Mouse (Mus musculus): ENCODE data around the gene Mpped2. TPM values are rescaled to one million over a fixed set of nuclear protein-coding genes. Genes with fewer than 3 reads are reported as not detected.

Gene Mpped2
- polyA plus RNA-seq, 1 experiment = not detected

GRCm38 (mm10) chr2:106866303-106866702 is 173.2 kb downstream of the Mpped2 start:
- no peak for TF ChIP-seq GATA1 (IDR thresholded peaks at IDR 0.05; ENCODE audit: low read length)

GRCm38 (mm10) chr2:106870886-106871285 is 177.8 kb downstream of the Mpped2 start:
- TF ChIP-seq GATA1 (IDR thresholded peaks at IDR 0.05; ENCODE audit: low read length) = no peak

GRCm38 (mm10) chr2:106873166-106873565 is 180.1 kb downstream of the Mpped2 start:
- TF ChIP-seq GATA1 (IDR thresholded peaks at IDR 0.05; ENCODE audit: low read length) = no peak

- no peak for TF ChIP-seq GATA1 (IDR thresholded peaks at IDR 0.05; ENCODE audit: low read length)
Observed at GRCm38 (mm10) chr2:106883390-106883789, 190.3 kb downstream of the Mpped2 start.

GRCm38 (mm10) chr2:106888174-106888573 is 195.1 kb downstream of the Mpped2 start:
- TF ChIP-seq GATA1 (IDR thresholded peaks at IDR 0.05; ENCODE audit: low read length) = no peak

- TF ChIP-seq GATA1 (IDR thresholded peaks at IDR 0.05; ENCODE audit: low read length) = no peak
Observed at GRCm38 (mm10) chr2:106889297-106890000, 196.4 kb downstream of the Mpped2 start.

GRCm38 (mm10) chr2:106893376-106893775 is 200.3 kb downstream of the Mpped2 start:
- no peak for TF ChIP-seq GATA1 (IDR thresholded peaks at IDR 0.05; ENCODE audit: low read length)

- TF ChIP-seq GATA1 (IDR thresholded peaks at IDR 0.05; ENCODE audit: low read length) = no peak
Observed at GRCm38 (mm10) chr2:106895326-106896023, 202.4 kb downstream of the Mpped2 start.

GRCm38 (mm10) chr2:106896024-106896384 is 202.9 kb downstream of the Mpped2 start:
- no peak for TF ChIP-seq GATA1 (IDR thresholded peaks at IDR 0.05; ENCODE audit: low read length)

GRCm38 (mm10) chr2:106911951-106912480 is 218.9 kb downstream of the Mpped2 start:
- no peak for TF ChIP-seq GATA1 (IDR thresholded peaks at IDR 0.05; ENCODE audit: low read length)
